In genomic region chr12:47020810-47021348, GRCm38 (mm10) we compare ENCODE assay signal across 21 mouse cellular contexts.
"Had no signal": no experiment of that assay in that cellular context is flagged by ENCODE, and none has a peak within 500 bp of the region (broad histone marks: within the 10 kb centered on the region; RNA-seq: fewer than 3 reads in every experiment).

No protein-coding gene starts in this region.

- H3K27me3 ChIP-seq: limb, embryonic 12.5 days; limb, embryonic 15.5 days; neural tube, embryonic 12.5 days had no signal

- H3K36me3 ChIP-seq: limb, embryonic 12.5 days; limb, embryonic 15.5 days; neural tube, embryonic 12.5 days had no signal

- H3K4me2 ChIP-seq: limb, embryonic 12.5 days; limb, embryonic 15.5 days; liver, embryonic 11.5 days; lung, embryonic 14.5 days; neural tube, embryonic 12.5 days had no signal

- ATAC-seq: inflammation-experienced regulatory T-cells, adult 6 months; intestine, embryonic 16.5 days; liver, postnatal 0 days; lung, postnatal 0 days had no signal

- H3K9ac ChIP-seq: limb, embryonic 12.5 days; limb, embryonic 15.5 days; liver, embryonic 14.5 days; liver, postnatal 0 days; lung, embryonic 14.5 days; neural tube, embryonic 12.5 days had no signal

- H3K4me3 ChIP-seq: left cerebral cortex, adult 2 months; limb, embryonic 12.5 days; limb, embryonic 15.5 days; neural tube, embryonic 12.5 days had no signal

- H3K4me1 ChIP-seq: limb, embryonic 12.5 days; limb, embryonic 15.5 days; neural tube, embryonic 12.5 days had no signal

- H3K27ac ChIP-seq: left cerebral cortex, adult 2 months; limb, embryonic 12.5 days; limb, embryonic 15.5 days; liver, embryonic 14.5 days; macrophage; neural tube, embryonic 12.5 days had no signal

- H3K9me3 ChIP-seq: limb, embryonic 12.5 days; limb, embryonic 15.5 days; neural tube, embryonic 12.5 days had no signal

- DNase-seq: kidney, adult 18-20 months; kidney, adult 9 months; kidney, postnatal 14 days; kidney, postnatal 4 days; layer of hippocampus, adult 9-11 months; layer of hippocampus, postnatal 36 days; left cerebral cortex, postnatal 4 days; liver, postnatal 0 days; lung, embryonic 14.5 days; thymus, adult 18-20 months; thymus, postnatal 36 days had no signal
